ENCODE assay signal across 17 mouse cellular contexts in the genomic region with DNA sequence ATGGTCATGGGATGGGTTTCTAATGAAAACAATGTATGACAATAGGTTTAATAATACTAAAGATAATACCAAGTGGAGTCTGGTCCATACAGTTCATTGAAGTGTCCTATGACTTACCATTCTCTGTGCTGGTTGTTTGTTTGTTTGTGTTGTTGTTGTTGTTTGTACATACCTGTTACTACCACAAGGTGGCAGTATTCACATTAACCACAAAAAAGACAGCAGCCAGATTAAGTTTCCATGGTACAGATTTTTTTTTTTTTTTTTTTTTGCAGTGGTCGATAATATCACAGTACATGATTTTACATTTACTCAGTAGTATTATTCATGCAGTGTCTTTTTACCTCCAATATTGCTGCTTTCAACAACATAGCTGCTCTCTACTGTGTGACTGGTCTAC. TPM values are rescaled to one million over a fixed set of nuclear protein-coding genes. Genes with fewer than 3 reads are reported as not detected.
A peak's percentile ranks its signal among the peaks of the same experiment; 100 is the strongest.
DNase-seq lines count a peak whose midpoint lies in the region; ATAC-seq and TF ChIP-seq lines count a peak whose summit lies in the region.
"Had no signal": no experiment of that assay in that cellular context is flagged by ENCODE, and none has a peak within 500 bp of the region (broad histone marks: within the 10 kb centered on the region; RNA-seq: fewer than 3 reads in every experiment).

No protein-coding gene starts in this region.

- no peak overlapping the region for H3K9ac ChIP-seq in heart, postnatal 0 days (replicated peaks; ENCODE audit: low read depth, low read length)
- H3K9ac ChIP-seq in heart, embryonic 11.5 days (ENCODE audit: low read depth, low read length): no peak overlapping the region
- no peak overlapping the region for H3K9ac ChIP-seq in liver, postnatal 0 days (replicated peaks)
- no peak overlapping the region for H3K9ac ChIP-seq in liver, embryonic 11.5 days (ENCODE audit: low read depth, low read length)
- H3K9ac ChIP-seq in ES-Bruce4 (ENCODE audit: low read depth, poor library complexity, severe bottlenecking): no peak overlapping the region
- H3K9ac ChIP-seq: embryonic facial prominence, embryonic 13.5 days; kidney, embryonic 15.5 days; limb, embryonic 12.5 days had no signal

- H3K36me3 ChIP-seq in heart, postnatal 0 days (replicated peaks; ENCODE audit: control insufficient read depth, insufficient read depth, low read length): no peaks in the 10 kb centered on the region
- H3K36me3 ChIP-seq in heart, embryonic 11.5 days (ENCODE audit: control insufficient read depth, insufficient read depth, low read length): no peaks in the 10 kb centered on the region
- H3K36me3 ChIP-seq in liver, postnatal 0 days (replicated peaks; ENCODE audit: insufficient read depth, low read length): no peaks in the 10 kb centered on the region
- no peaks in the 10 kb centered on the region for H3K36me3 ChIP-seq in liver, embryonic 11.5 days (ENCODE audit: control insufficient read depth, insufficient read depth, low read length)
- no peaks in the 10 kb centered on the region for H3K36me3 ChIP-seq in ES-Bruce4 (ENCODE audit: control insufficient read depth, insufficient read depth, low read length, poor library complexity, severe bottlenecking)
- no peaks in the 10 kb centered on the region for H3K36me3 ChIP-seq in limb, embryonic 10.5 days
- H3K36me3 ChIP-seq: embryonic facial prominence, embryonic 13.5 days; forebrain, embryonic 10.5 days; heart, embryonic 10.5 days; hindbrain, embryonic 10.5 days; kidney, embryonic 15.5 days; limb, embryonic 12.5 days had no signal

- H3K4me2 ChIP-seq in heart, postnatal 0 days (ENCODE audit: low read depth, low read length): no peak overlapping the region
- H3K4me2 ChIP-seq in heart, embryonic 11.5 days: no peak overlapping the region
- H3K4me2 ChIP-seq in liver, postnatal 0 days (ENCODE audit: low read depth, low read length): no peak overlapping the region
- no peak overlapping the region for H3K4me2 ChIP-seq in liver, embryonic 11.5 days
- H3K4me2 ChIP-seq: embryonic facial prominence, embryonic 13.5 days; kidney, embryonic 15.5 days; limb, embryonic 12.5 days had no signal

- 13% methylated on average over 1 of the region's 1 CpGs for WGBS in heart, postnatal 0 days
- 26% methylated on average over 1 of the region's 1 CpGs for WGBS in heart, embryonic 11.5 days (ENCODE audit: insufficient replicate concordance)
- WGBS in liver, postnatal 0 days (ENCODE audit: insufficient replicate concordance): 32% methylated on average over 1 of the region's 1 CpGs
- 32% methylated on average over 1 of the region's 1 CpGs for WGBS in liver, embryonic 11.5 days
- 38% methylated on average over 1 of the region's 1 CpGs for WGBS in limb, embryonic 10.5 days

- no peaks in the 10 kb centered on the region for H3K27me3 ChIP-seq in heart, postnatal 0 days (ENCODE audit: control insufficient read depth, insufficient read depth, low read length)
- H3K27me3 ChIP-seq in heart, embryonic 11.5 days (ENCODE audit: control insufficient read depth, insufficient read depth, low read length): no peaks in the 10 kb centered on the region
- H3K27me3 ChIP-seq in liver, postnatal 0 days (ENCODE audit: insufficient read depth, low read length): no peaks in the 10 kb centered on the region
- H3K27me3 ChIP-seq in liver, embryonic 11.5 days (replicated peaks; ENCODE audit: control insufficient read depth, insufficient read depth, low read length): no peaks in the 10 kb centered on the region
- H3K27me3 ChIP-seq in ES-Bruce4 (ENCODE audit: control insufficient read depth, insufficient read depth, low read length, poor library complexity, severe bottlenecking): no peaks in the 10 kb centered on the region
- H3K27me3 ChIP-seq in limb, embryonic 10.5 days (ENCODE audit: low read depth, poor library complexity, severe bottlenecking): no peaks in the 10 kb centered on the region
- H3K27me3 ChIP-seq: embryonic facial prominence, embryonic 13.5 days; kidney, embryonic 15.5 days; limb, embryonic 12.5 days had no signal

- H3K4me1 ChIP-seq in heart, postnatal 0 days (ENCODE audit: control insufficient read depth, insufficient read depth): peaks cover 2% of the 10 kb centered on the region; the same call in 1 of the 2 replicates
- H3K4me1 ChIP-seq in heart, embryonic 11.5 days (ENCODE audit: control insufficient read depth, insufficient read depth, low read length): peaks cover 1% of the 10 kb centered on the region; the same call in 1 of the 2 replicates
- no peaks in the 10 kb centered on the region for H3K4me1 ChIP-seq in liver, postnatal 0 days (ENCODE audit: insufficient read depth)
- no peaks in the 10 kb centered on the region for H3K4me1 ChIP-seq in liver, embryonic 11.5 days (replicated peaks; ENCODE audit: control insufficient read depth, insufficient read depth, low read length)
- H3K4me1 ChIP-seq in ES-Bruce4 (ENCODE audit: control insufficient read depth, insufficient read depth, low read length): no peaks in the 10 kb centered on the region
- peaks cover 5% of the 10 kb centered on the region; the same call in 1 of the 2 replicates for H3K4me1 ChIP-seq in limb, embryonic 10.5 days
- H3K4me1 ChIP-seq: forebrain, embryonic 10.5 days; hindbrain, embryonic 10.5 days had no signal

- TF ChIP-seq EP300 in heart, postnatal 0 days (IDR thresholded peaks at IDR 0.05; ENCODE audit: low read depth): no peak
- no peak for TF ChIP-seq EP300 in liver, postnatal 0 days (IDR thresholded peaks at IDR 0.05; ENCODE audit: low read depth)
- no peak for TF ChIP-seq EP300 in ES-Bruce4 (IDR thresholded peaks at IDR 0.05; ENCODE audit: insufficient read depth, low read depth, low read length)

- H3K9me3 ChIP-seq in heart, postnatal 0 days (replicated peaks; ENCODE audit: control insufficient read depth, low read length): no peaks in the 10 kb centered on the region
- H3K9me3 ChIP-seq in heart, embryonic 11.5 days (replicated peaks; ENCODE audit: control insufficient read depth, low read length): no peaks in the 10 kb centered on the region
- H3K9me3 ChIP-seq in liver, postnatal 0 days (ENCODE audit: low read length): no peaks in the 10 kb centered on the region
- H3K9me3 ChIP-seq in liver, embryonic 11.5 days (ENCODE audit: control insufficient read depth, low read length): no peaks in the 10 kb centered on the region
- H3K9me3 ChIP-seq in ES-Bruce4 (replicated peaks; ENCODE audit: control insufficient read depth, insufficient read depth, low read length, poor library complexity, severe bottlenecking): no peaks in the 10 kb centered on the region
- H3K9me3 ChIP-seq in limb, embryonic 10.5 days (replicated peaks): no peaks in the 10 kb centered on the region
- H3K9me3 ChIP-seq: embryonic facial prominence, embryonic 13.5 days; forebrain, embryonic 10.5 days; heart, embryonic 10.5 days; hindbrain, embryonic 10.5 days; kidney, embryonic 15.5 days; limb, embryonic 12.5 days had no signal

- DNase-seq in heart, postnatal 0 days (ENCODE audit: low spot score): no peak
- no peak for DNase-seq in liver, postnatal 0 days
- DNase-seq in liver, embryonic 11.5 days (ENCODE audit: low spot score): no peak
- no peak for DNase-seq in brain, embryonic 14.5 days (ENCODE audit: low read depth)
- DNase-seq in limb, embryonic 10.5 days (ENCODE audit: low spot score): no peak
- DNase-seq: adrenal gland, postnatal 25 days; gastrocnemius, postnatal 10 days had no signal

- peak; percentile 61 for TF ChIP-seq CTCF in heart, postnatal 0 days (IDR thresholded peaks at IDR 0.05; ENCODE audit: low read depth)
- peak; percentile 57 for TF ChIP-seq CTCF in liver, postnatal 0 days (IDR thresholded peaks at IDR 0.05; ENCODE audit: low read depth)
- TF ChIP-seq CTCF in ES-Bruce4 (IDR thresholded peaks at IDR 0.05; ENCODE audit: low read depth, low read length): peak; percentile 29
- peak; percentile 7; the same call in 1 of the 2 replicates for TF ChIP-seq CTCF in brain, embryonic 14.5 days (IDR thresholded peaks at IDR 0.05; ENCODE audit: borderline replicate concordance, extremely low read depth, insufficient read depth, insufficient read length)

- ATAC-seq in heart, postnatal 0 days (ENCODE audit: insufficient read depth, low read depth): no peak
- no peak for ATAC-seq in heart, embryonic 11.5 days (replicated peaks; ENCODE audit: insufficient number of reproducible peaks, low FRiP score, low TSS enrichment)
- no peak for ATAC-seq in liver, postnatal 0 days
- ATAC-seq in liver, embryonic 11.5 days (replicated peaks; ENCODE audit: low FRiP score): no peak
- no peak for ATAC-seq in granulocyte monocyte progenitor cell, adult 5-6 weeks (replicated peaks; ENCODE audit: poor library complexity, severe bottlenecking)

- TF ChIP-seq POLR2A in ES-Bruce4 (IDR thresholded peaks at IDR 0.05; ENCODE audit: insufficient read depth, low read length): no peak
- TF ChIP-seq POLR2A in brain, embryonic 14.5 days (IDR thresholded peaks at IDR 0.05; ENCODE audit: borderline replicate concordance, extremely low read depth, insufficient read depth, insufficient read length, poor library complexity, severe bottlenecking): no peak

- H3K4me3 ChIP-seq in heart, postnatal 0 days (ENCODE audit: low read depth, low read length): no peak overlapping the region
- no peak overlapping the region for H3K4me3 ChIP-seq in heart, embryonic 11.5 days (ENCODE audit: low read depth, low read length)
- H3K4me3 ChIP-seq in liver, postnatal 0 days (ENCODE audit: low read depth, low read length): no peak overlapping the region
- no peak overlapping the region for H3K4me3 ChIP-seq in liver, embryonic 11.5 days (ENCODE audit: low read depth, low read length)
- no peak overlapping the region for H3K4me3 ChIP-seq in ES-Bruce4 (ENCODE audit: low read depth, low read length)
- no peak overlapping the region for H3K4me3 ChIP-seq in limb, embryonic 10.5 days
- H3K4me3 ChIP-seq: embryonic facial prominence, embryonic 13.5 days; forebrain, embryonic 10.5 days; heart, embryonic 10.5 days; hindbrain, embryonic 10.5 days; kidney, embryonic 15.5 days; limb, embryonic 12.5 days had no signal

- H3K27ac ChIP-seq in heart, postnatal 0 days (ENCODE audit: low read depth): no peak overlapping the region
- H3K27ac ChIP-seq in heart, embryonic 11.5 days (ENCODE audit: low read depth, low read length): no peak overlapping the region
- H3K27ac ChIP-seq in liver, postnatal 0 days (ENCODE audit: low read depth): no peak overlapping the region
- H3K27ac ChIP-seq in liver, embryonic 11.5 days (ENCODE audit: low read depth, low read length): no peak overlapping the region
- no peak overlapping the region for H3K27ac ChIP-seq in ES-Bruce4 (ENCODE audit: insufficient read depth, low read length)
- no peak overlapping the region for H3K27ac ChIP-seq in limb, embryonic 10.5 days
- H3K27ac ChIP-seq: embryonic facial prominence, embryonic 13.5 days; forebrain, embryonic 10.5 days; heart, embryonic 10.5 days; hindbrain, embryonic 10.5 days; kidney, embryonic 15.5 days; limb, embryonic 12.5 days had no signal

RNA-seq across cellular contexts. Expression of a gene that starts 52.4 kb away (rescaled TPM):
- total RNA-seq in heart, postnatal 0 days (2014; rRNA removed; ENCODE audit: low replicate concordance): 0.27 and 0.84 TPM in 2 replicates
- polyA plus RNA-seq in heart, postnatal 0 days (2015; fragmentation: Nextera tagmentation; extraction: Ambion mirVana): 0.57 and 1.6 TPM in 2 replicates
- polyA plus RNA-seq in heart, embryonic 11.5 days (2014; fragmentation: Nextera tagmentation; extraction: Ambion mirVana): 0.40 and 0.92 TPM in 2 replicates
- polyA plus RNA-seq in liver, postnatal 0 days (2015; fragmentation: Nextera tagmentation; extraction: Ambion mirVana): 6.9 and 7.2 TPM in 2 replicates
- polyA plus RNA-seq in liver, embryonic 11.5 days (2014; fragmentation: Nextera tagmentation; extraction: Ambion mirVana): 2.4 and 2.5 TPM in 2 replicates
- polyA plus RNA-seq in ES-Bruce4 (2011; ENCODE audit: insufficient read depth, insufficient read length, low read depth, missing spikeins): 1.9 and 2.6 TPM in 2 replicates
- 0.03 TPM in 1 of 2 replicates, not detected in the other for polyA plus RNA-seq in brain, embryonic 14.5 days (2012; rRNA removed)
- 0.13 and 0.15 TPM in 2 replicates for polyA plus RNA-seq in limb, embryonic 10.5 days (2016; fragmentation: Nextera tagmentation; extraction: Ambion mirVana)
- not detected in 2 replicates for total RNA-seq in granulocyte monocyte progenitor cell, adult 5-6 weeks (2014; fragmentation: Nextera tagmentation)
- 0.31 TPM in 1 of 2 replicates, not detected in the other for total RNA-seq in granulocyte monocyte progenitor cell, adult 5-6 weeks (2017)
- total RNA-seq: layer of hippocampus, postnatal 10 days had no signal

Comparison
In these comparisons a context has a peak if more than half of its experiments do, and no peak if none do; other contexts are left out.
1. CTCF ChIP-seq: peak in every context shown above with its lines; median percentile 61 in heart, postnatal 0 days; 57 in liver, postnatal 0 days; 29 in ES-Bruce4; 7 in brain, embryonic 14.5 days.